Mouse (Mus musculus) heart, embryonic 14.5 days (tissue): ENCODE results near the gene Rpl23a. TPM values are rescaled to one million over a fixed set of nuclear protein-coding genes. Genes with fewer than 3 reads are reported as not detected.

Source experiments
- ATAC-seq: fragments of 200-750 bp; cut with Nextera tagmentation; 2 replicates; pipeline ENCODE4 v1.8.0; 2017; ENCODE audit warnings: low read depth, moderate TSS enrichment; ENCODE audit not compliant: insufficient number of reproducible peaks, insufficient read depth, low FRiP score
- H3K27ac ChIP-seq, 2 experiments: fragments of 200-500 bp in 1 of 2; fragments of 300-500 bp in 1 of 2; sonication (generic) in 1 of 2; replicated peaks in 1 of 2; 2 replicates each; pipeline ENCODE4 v1.5.1; 2012 to 2014; ENCODE audit warnings: low read depth in 2 of 2, low read length in 2 of 2, control low read depth in 1 of 2, mild to moderate bottlenecking in 1 of 2, mixed read lengths in 1 of 2; ENCODE audit not compliant: control insufficient read depth in 1 of 2, insufficient read depth in 1 of 2
- H3K27me3 ChIP-seq: fragments of 300-500 bp; sonication (generic); 2 replicates; pipeline ENCODE4 v1.6.1; 2014; ENCODE audit warnings: mild to moderate bottlenecking, low read length, control low read depth; ENCODE audit not compliant: control insufficient read depth, insufficient read depth
- H3K36me3 ChIP-seq: fragments of 300-500 bp; sonication (generic); 2 replicates; pipeline ENCODE4 v1.6.1; 2014; ENCODE audit warnings: mild to moderate bottlenecking, control low read depth, low read length, mixed read lengths; ENCODE audit not compliant: control insufficient read depth, insufficient read depth
- H3K4me1 ChIP-seq, 2 experiments: fragments of 200-500 bp in 1 of 2; fragments of 300-500 bp in 1 of 2; sonication (generic) in 1 of 2; 2 replicates each; pipeline ENCODE4 v1.6.1; 2012 to 2014; ENCODE audit warnings: low read length in 2 of 2, control low read depth in 1 of 2, mixed read lengths in 1 of 2; ENCODE audit not compliant: control insufficient read depth in 2 of 2, insufficient read depth in 2 of 2
- H3K4me2 ChIP-seq: fragments of 300-500 bp; sonication (generic); 2 replicates; pipeline ENCODE4 v1.6.1; 2014; ENCODE audit warnings: mild to moderate bottlenecking, low read length
- H3K4me3 ChIP-seq, 2 experiments: fragments of 200-500 bp in 1 of 2; fragments of 300-500 bp in 1 of 2; sonication (generic) in 1 of 2; 2 replicates each; pipeline ENCODE4 v1.5.1; 2012 to 2014; ENCODE audit warnings: low read length in 2 of 2, mild to moderate bottlenecking in 2 of 2, control low read depth in 1 of 2, low read depth in 1 of 2, moderate library complexity in 1 of 2; ENCODE audit not compliant: control insufficient read depth in 1 of 2, insufficient read depth in 1 of 2
- H3K9ac ChIP-seq: fragments of 300-500 bp; sonication (generic); 2 replicates; pipeline ENCODE4 v1.6.1; 2014; ENCODE audit warnings: mild to moderate bottlenecking, low read length
- H3K9me3 ChIP-seq: fragments of 300-500 bp; sonication (generic); 2 replicates; pipeline ENCODE4 v1.6.1; 2016; ENCODE audit warnings: low read length, control low read depth; ENCODE audit not compliant: control insufficient read depth
- WGBS: fragments of 180-500 bp; shearing (Covaris S2); extraction: QIAGEN DNeasy Blood & Tissue Kit; methylation state at CpG from one replicate; pipeline ENCODE4 v1.1.7; 2014; 5-methylcytosine and 5-hydroxymethylcytosine counted together
- polyA plus RNA-seq: library from polyadenylated mRNA; unstranded; fragments of >200 nt; fragmentation: Nextera tagmentation; extraction: Ambion mirVana; gene quantifications from 2 replicates; pipeline ENCODE4 v1.2.1, GENCODE M21; 2014

The Rpl23a gene
- polyA plus RNA-seq, 1 experiment from 2014 or later: 1,084 TPM

- H3K27me3 ChIP-seq: no peaks in the 10 kb centered on the region
- WGBS: under 1% methylated on average over 23 of the region's 23 CpGs
These were observed 6.5 kb downstream of the Rpl23a start for GRCm38 (mm10) chr11:78176905-78177331.

GRCm38 (mm10) chr11:78176402-78176862 is 7.0 kb downstream of the Rpl23a start, which contains the start of the genes Nek8 and Tlcd1:
Nek8 (minus strand) TSS chr11:78176675.
Tlcd1 (plus strand) TSS chr11:78176711.
- WGBS: under 1% methylated on average over 32 of the region's 32 CpGs
- H3K9ac ChIP-seq: peak within 1 kb of the TSS; percentile 79
- H3K4me2 ChIP-seq: peak within 1 kb of the TSS; percentile 96
- peak within 1 kb of the TSS; percentile 89 to 92 for H3K27ac ChIP-seq
- ATAC-seq: peak; percentile 46
- H3K4me3 ChIP-seq: peak within 1 kb of the TSS; percentile 67 to 80
- H3K4me1 ChIP-seq: peaks cover 10 to 25% of the 10 kb centered on the region in 2 experiments
- H3K36me3 ChIP-seq: peaks cover 23% of the 10 kb centered on the region
- H3K27me3 ChIP-seq: no peaks in the 10 kb centered on the region
- H3K9me3 ChIP-seq: no peaks in the 10 kb centered on the region

More at GRCm38 (mm10) chr11:78176905-78177331, 6.5 kb downstream of the Rpl23a start:
- no peak for ATAC-seq
- Histone ChIP-seq H3K9me3 (no peaks in the 10 kb centered on the region), H3K9ac (peak overlapping the region; percentile 79), H3K4me2 (peak overlapping the region; percentile 96), H3K36me3 (peaks cover 28% of the 10 kb centered on the region), H3K4me3 (peak overlapping the region; percentile 67 to 80), H3K4me1 (peaks cover 11 to 30% of the 10 kb centered on the region in 2 experiments), H3K27ac (peak overlapping the region; percentile 89 to 92)

GRCm38 (mm10) chr11:78175771-78176401 is 7.5 kb downstream of the Rpl23a start:
- no peak for ATAC-seq
- peak overlapping the region; percentile 96 for H3K4me2 ChIP-seq
- peaks cover 17% of the 10 kb centered on the region for H3K36me3 ChIP-seq
- H3K4me1 ChIP-seq: peaks cover 10 to 22% of the 10 kb centered on the region in 2 experiments
- peak overlapping the region; percentile 89 to 92 for H3K27ac ChIP-seq
- H3K9ac ChIP-seq: peak overlapping the region; percentile 79
- H3K27me3 ChIP-seq: no peaks in the 10 kb centered on the region
- 3% methylated on average over 9 of the region's 10 CpGs for WGBS
- peak overlapping the region; percentile 67 to 80 for H3K4me3 ChIP-seq
- no peaks in the 10 kb centered on the region for H3K9me3 ChIP-seq

- Histone ChIP-seq H3K9ac (no peak overlapping the region), H3K4me2 (no peak overlapping the region), H3K27me3 (no peaks in the 10 kb centered on the region), H3K36me3 (peaks cover 4% of the 10 kb centered on the region), H3K9me3 (no peaks in the 10 kb centered on the region), H3K4me1 (peaks cover 7 to 12% of the 10 kb centered on the region in 2 experiments), H3K4me3 (no peak overlapping the region), H3K27ac (no peak overlapping the region)
- WGBS: 95% methylated on average over 3 of the region's 3 CpGs
- no peak for ATAC-seq
These were observed 8.9 kb downstream of the Rpl23a start for GRCm38 (mm10) chr11:78174506-78174905.

- Histone ChIP-seq H3K9ac (no peak overlapping the region), H3K4me1 (peaks cover 3 to 4% of the 10 kb centered on the region in 2 experiments; a peak in 3 of 4 replicates), H3K27me3 (no peaks in the 10 kb centered on the region), H3K36me3 (no peaks in the 10 kb centered on the region), H3K9me3 (no peaks in the 10 kb centered on the region), H3K4me3 (no peak overlapping the region), H3K27ac (no peak overlapping the region), H3K4me2 (no peak overlapping the region)
- no peak for ATAC-seq
- 73% methylated on average over 19 of the region's 19 CpGs for WGBS
These were observed 10.5 kb downstream of the Rpl23a start for GRCm38 (mm10) chr11:78172748-78173383.

GRCm38 (mm10) chr11:78172034-78172747 is 11.2 kb downstream of the Rpl23a start:
- Histone ChIP-seq H3K27me3 (no peaks in the 10 kb centered on the region), H3K36me3 (no peaks in the 10 kb centered on the region), H3K9me3 (no peaks in the 10 kb centered on the region), H3K4me1 (peaks cover 0 to 3% of the 10 kb centered on the region in 2 experiments; a peak in 2 of 4 replicates), H3K9ac (no peak overlapping the region), H3K4me3 (no peak overlapping the region), H3K4me2 (no peak overlapping the region), H3K27ac (no peak overlapping the region)
- WGBS: 79% methylated on average over 16 of the region's 16 CpGs
- ATAC-seq: no peak

- Histone ChIP-seq H3K9me3 (no peaks in the 10 kb centered on the region), H3K36me3 (no peaks in the 10 kb centered on the region), H3K27ac (no peak overlapping the region), H3K4me1 (peaks cover under 1 to 3% of the 10 kb centered on the region in 2 experiments; a peak in 3 of 4 replicates), H3K9ac (no peak overlapping the region), H3K4me2 (no peak overlapping the region), H3K27me3 (no peaks in the 10 kb centered on the region), H3K4me3 (no peak overlapping the region)
- ATAC-seq: no peak
- 74% methylated on average over 4 of the region's 4 CpGs for WGBS
These were observed 12.1 kb downstream of the Rpl23a start for GRCm38 (mm10) chr11:78171328-78171727.
